Comparison of ENCODE assay signal across 11 mouse cellular contexts in genomic region chr10:21684286-21685013, GRCm38 (mm10).
A peak's percentile ranks its signal among the peaks of the same experiment; 100 is the strongest.
DNase-seq lines count a peak whose midpoint lies in the region; ATAC-seq and TF ChIP-seq lines count a peak whose summit lies in the region.
"Had no signal": no experiment of that assay in that cellular context is flagged by ENCODE, and none has a peak within 500 bp of the region (broad histone marks: within the 10 kb centered on the region; RNA-seq: fewer than 3 reads in every experiment).

No protein-coding gene starts in this region.

- TF ChIP-seq CTCF in layer of hippocampus, adult 2 months (conservative IDR thresholded peaks at IDR 0.05), result no peak
- no peak for TF ChIP-seq CTCF in heart, postnatal 0 days (IDR thresholded peaks at IDR 0.05; ENCODE audit: low read depth)

- no peak for TF ChIP-seq EP300 in heart, postnatal 0 days (IDR thresholded peaks at IDR 0.05; ENCODE audit: low read depth)

- H3K9me3 ChIP-seq in heart, postnatal 0 days (replicated peaks; ENCODE audit: control insufficient read depth, low read length), result no peaks in the 10 kb centered on the region
- H3K9me3 ChIP-seq in midbrain, embryonic 13.5 days, result no peaks in the 10 kb centered on the region
- no peaks in the 10 kb centered on the region for H3K9me3 ChIP-seq in hindbrain, embryonic 13.5 days
- H3K9me3 ChIP-seq: limb, embryonic 12.5 days; neural tube, embryonic 13.5 days had no signal

- no peak for DNase-seq in layer of hippocampus, adult 2 months (ENCODE audit: low spot score in 2 of 2)
- DNase-seq in layer of hippocampus, postnatal 25 days (ENCODE audit: extremely low spot score in 1 of 2, low spot score in 1 of 2), result no peak
- peak; percentile 35 for DNase-seq in heart, adult 8-10 months (ENCODE audit: low spot score)
- DNase-seq in heart, postnatal 0 days (ENCODE audit: low spot score), result no peak
- no peak for DNase-seq in neural tube, embryonic 10.5 days (ENCODE audit: extremely low spot score, low spot score)
- DNase-seq: thymus, postnatal 36 days had no signal

- 0 out of 2 replicates have a peak, but pooled peaks have one; percentile 13 for ATAC-seq in heart, postnatal 0 days (ENCODE audit: insufficient read depth, low read depth)
- no peak for ATAC-seq in midbrain, embryonic 13.5 days
- ATAC-seq in hindbrain, embryonic 13.5 days (ENCODE audit: low FRiP score), result no peak
- ATAC-seq: inflammation-experienced regulatory T-cells, adult 6 months had no signal

- peak overlapping the region; percentile 81 for H3K27ac ChIP-seq in layer of hippocampus, adult 2 months
- H3K27ac ChIP-seq in heart, postnatal 0 days (ENCODE audit: low read depth), result peak overlapping the region; percentile 77
- 0 out of 2 replicates have a peak overlapping the region, but pooled peaks have one; percentile 11 for H3K27ac ChIP-seq in midbrain, embryonic 13.5 days
- no peak overlapping the region for H3K27ac ChIP-seq in hindbrain, embryonic 13.5 days
- H3K27ac ChIP-seq: limb, embryonic 12.5 days; neural tube, embryonic 13.5 days had no signal

- H3K4me2 ChIP-seq in heart, postnatal 0 days (ENCODE audit: low read depth, low read length), result no peak overlapping the region; the same call in 1 of the 2 replicates
- H3K4me2 ChIP-seq in midbrain, embryonic 13.5 days (replicated peaks), result no peak overlapping the region
- H3K4me2 ChIP-seq in hindbrain, embryonic 13.5 days, result no peak overlapping the region
- H3K4me2 ChIP-seq: limb, embryonic 12.5 days; neural tube, embryonic 13.5 days had no signal

- H3K36me3 ChIP-seq in heart, postnatal 0 days (replicated peaks; ENCODE audit: control insufficient read depth, insufficient read depth, low read length), result no peaks in the 10 kb centered on the region
- no peaks in the 10 kb centered on the region for H3K36me3 ChIP-seq in midbrain, embryonic 13.5 days
- no peaks in the 10 kb centered on the region for H3K36me3 ChIP-seq in hindbrain, embryonic 13.5 days
- H3K36me3 ChIP-seq: limb, embryonic 12.5 days; neural tube, embryonic 13.5 days had no signal

- no peak overlapping the region for H3K9ac ChIP-seq in heart, postnatal 0 days (replicated peaks; ENCODE audit: low read depth, low read length)
- H3K9ac ChIP-seq in midbrain, embryonic 13.5 days (replicated peaks), result no peak overlapping the region
- H3K9ac ChIP-seq in hindbrain, embryonic 13.5 days, result no peak overlapping the region
- H3K9ac ChIP-seq: limb, embryonic 12.5 days; neural tube, embryonic 13.5 days had no signal

- H3K4me1 ChIP-seq in heart, postnatal 0 days (ENCODE audit: control insufficient read depth, insufficient read depth), result peaks cover 18% of the 10 kb centered on the region
- peaks cover 22% of the 10 kb centered on the region for H3K4me1 ChIP-seq in midbrain, embryonic 13.5 days (replicated peaks)
- peaks cover 12% of the 10 kb centered on the region for H3K4me1 ChIP-seq in hindbrain, embryonic 13.5 days (replicated peaks)

- no peak overlapping the region for H3K4me3 ChIP-seq in layer of hippocampus, adult 2 months
- no peak overlapping the region for H3K4me3 ChIP-seq in heart, postnatal 0 days (ENCODE audit: low read depth, low read length)
- H3K4me3 ChIP-seq in midbrain, embryonic 13.5 days (replicated peaks), result no peak overlapping the region
- no peak overlapping the region for H3K4me3 ChIP-seq in hindbrain, embryonic 13.5 days
- H3K4me3 ChIP-seq: limb, embryonic 12.5 days; neural tube, embryonic 13.5 days had no signal

- WGBS in heart, postnatal 0 days, result 35% methylated on average over 9 of the region's 9 CpGs
- WGBS in midbrain, embryonic 13.5 days, result 55% methylated on average over 9 of the region's 9 CpGs
- 46% methylated on average over 9 of the region's 9 CpGs for WGBS in hindbrain, embryonic 13.5 days

- no peaks in the 10 kb centered on the region for H3K27me3 ChIP-seq in heart, postnatal 0 days (ENCODE audit: control insufficient read depth, insufficient read depth, low read length)
- no peaks in the 10 kb centered on the region for H3K27me3 ChIP-seq in midbrain, embryonic 13.5 days
- no peaks in the 10 kb centered on the region for H3K27me3 ChIP-seq in hindbrain, embryonic 13.5 days
- H3K27me3 ChIP-seq: limb, embryonic 12.5 days; neural tube, embryonic 13.5 days had no signal
